Mouse (Mus musculus) G1E (cell line): ENCODE data around the gene Vmn1r65. TPM values are rescaled to one million over a fixed set of nuclear protein-coding genes. Genes with fewer than 3 reads are reported as not detected.
"Not testable (repeated sequence)": the region's sequence is repeated elsewhere in the genome, so short reads cannot be mapped to it uniquely, and the experiment has no call there.

Experiments used
- ATAC-seq: 2 replicates; pipeline ENCODE4 v1.8.0; 2016; ENCODE audit warnings: mild to moderate bottlenecking; ENCODE audit not compliant: insufficient number of reproducible peaks, poor library complexity, low FRiP score, severe bottlenecking; ENCODE audit errors: extremely low read depth
- DNase-seq: peaks from one replicate; pipeline ENCODE4 v3.0.0; 2012; ENCODE audit warnings: low spot score
- H3K27me3 ChIP-seq: 2 replicates; pipeline ENCODE4 v1.6.1; 2012; ENCODE audit warnings: mild to moderate bottlenecking, low read length, inconsistent platforms; ENCODE audit not compliant: insufficient read depth
- H3K36me3 ChIP-seq: replicated peaks from 2 replicates; pipeline ENCODE3; 2012; ENCODE audit warnings: mild to moderate bottlenecking, inconsistent platforms
- H3K4me1 ChIP-seq: 2 replicates; pipeline ENCODE4 v1.6.1; 2012; ENCODE audit warnings: low read depth, low read length, inconsistent platforms, mixed read lengths; ENCODE audit not compliant: insufficient read depth
- H3K4me3 ChIP-seq: 2 replicates; pipeline ENCODE4 v1.5.1; 2012; ENCODE audit warnings: low read depth, mild to moderate bottlenecking, inconsistent platforms, low read length, moderate library complexity, mixed read lengths
- H3K9me3 ChIP-seq: replicated peaks from 2 replicates; pipeline ENCODE4 v1.6.1; 2012; ENCODE audit warnings: inconsistent platforms
- CTCF ChIP-seq: IDR thresholded peaks from 2 replicates; pipeline ENCODE4 v1.5.1; 2012; ENCODE audit warnings: low read depth, low read length, inconsistent platforms, mixed read lengths
- GATA1 ChIP-seq: IDR thresholded peaks from 2 replicates; pipeline ENCODE4 v1.6.1; 2012; ENCODE audit warnings: borderline replicate concordance, low read length, inconsistent platforms, mixed read lengths
- GATA2 ChIP-seq: IDR thresholded peaks from 2 replicates; pipeline ENCODE4 v1.6.1; 2012; ENCODE audit warnings: low read depth, low read length, inconsistent platforms, borderline replicate concordance
- POLR2AphosphoS5 ChIP-seq: IDR thresholded peaks from 2 replicates; pipeline ENCODE4 v1.6.1; 2012; ENCODE audit warnings: low read depth, low read length, inconsistent platforms; ENCODE audit not compliant: insufficient replicate concordance
- TAL1 ChIP-seq: conservative IDR thresholded peaks from 2 replicates; pipeline ENCODE4 v1.6.1; 2012; ENCODE audit warnings: low read depth, low read length, inconsistent platforms, mixed read lengths
- polyA plus RNA-seq: library from polyadenylated mRNA; stranded (reverse); fragments of >175 nt; gene quantifications from 2 replicates; pipeline ENCODE4 v1.2.3, GENCODE M21; 2012
- total RNA-seq, 2 experiments: library from RNA; stranded (forward) in 1 of 2; stranded (reverse) in 1 of 2; fragments of 200-1000 nt in 1 of 2; fragments of >200 nt in 1 of 2; fragmentation: Nextera tagmentation in 1 of 2; gene quantifications; 2 replicates each; pipeline ENCODE4 v1.2.3; 2014 to 2017

Gene Vmn1r65
- total RNA-seq (2014; fragmentation: Nextera tagmentation), result not detected in 2 replicates
- total RNA-seq (2017), result 0.06 and 0.22 TPM in 2 replicates
- polyA plus RNA-seq, result not detected in 2 replicates

- H3K4me3 ChIP-seq, result no peak within 1 kb of the TSS
- H3K27me3 ChIP-seq, result no peaks in the 10 kb centered on the region
- no peak for DNase-seq
- TF ChIP-seq GATA1 (no peak), CTCF (no peak), POLR2AphosphoS5 (no peak), GATA2 (no peak), TAL1 (no peak)
- H3K9me3 ChIP-seq, result peaks cover 3% of the 10 kb centered on the region
- no peaks in the 10 kb centered on the region for H3K36me3 ChIP-seq
- no peaks in the 10 kb centered on the region for H3K4me1 ChIP-seq
- no peak for ATAC-seq
Measured at GRCm38 (mm10) chr7:6010910-6011309, at the start of gene Vmn1r65. TSS of gene Vmn1r65 (minus strand) at chr7:6011010.

- Histone ChIP-seq H3K27me3 (no peaks in the 10 kb centered on the region; the same call in 1 of the 2 replicates), H3K4me3 (no peak within 1 kb of the TSS), H3K4me1 (no peaks in the 10 kb centered on the region), H3K9me3 (no peaks in the 10 kb centered on the region), H3K36me3 (no peaks in the 10 kb centered on the region)
- ATAC-seq (no peak), DNase-seq (no peak)
- no peak for TF ChIP-seq POLR2AphosphoS5
- TF ChIP-seq GATA1, result no peak
- no peak for TF ChIP-seq TAL1
- TF ChIP-seq CTCF, result no peak
- no peak for TF ChIP-seq GATA2
Measured at GRCm38 (mm10) chr7:6044861-6045260, 34.1 kb upstream of the Vmn1r65 start, which contains the start of gene Nlrp4c. TSS of gene Nlrp4c (plus strand) at chr7:6045161.

GRCm38 (mm10) chr7:5982426-5982825 lies 28.4 kb downstream of the Vmn1r65 start:
- H3K4me3 ChIP-seq, DNase-seq, ATAC-seq, H3K36me3 ChIP-seq, H3K9me3 ChIP-seq, H3K4me1 ChIP-seq, H3K27me3 ChIP-seq: not testable (repeated sequence)

GRCm38 (mm10) chr7:5972546-5972945 lies 38.3 kb downstream of the Vmn1r65 start:
- DNase-seq, H3K4me1 ChIP-seq, ATAC-seq, H3K27me3 ChIP-seq, H3K4me3 ChIP-seq, H3K36me3 ChIP-seq, H3K9me3 ChIP-seq: not testable (repeated sequence)

Other genes with a start within 250 kb of the Vmn1r65 start
- gene Vmn1r63, start 205.6 kb downstream of the Vmn1r65 start, total RNA-seq (2014; fragmentation: Nextera tagmentation), result not detected in 2 replicates
- 0.06 TPM in 1 of 2 replicates, not detected in the other for gene Vmn1r63, start 205.6 kb downstream of the Vmn1r65 start, total RNA-seq (2017)
- gene Vmn1r63, start 205.6 kb downstream of the Vmn1r65 start, polyA plus RNA-seq, result not detected in 2 replicates
- gene Vmn1r64, start 126.5 kb downstream of the Vmn1r65 start, total RNA-seq (2014; fragmentation: Nextera tagmentation), result not detected in 2 replicates
- gene Vmn1r64, start 126.5 kb downstream of the Vmn1r65 start, total RNA-seq (2017), result 0.23 TPM in 1 of 2 replicates, not detected in the other
- gene Vmn1r64, start 126.5 kb downstream of the Vmn1r65 start, polyA plus RNA-seq, result not detected in 2 replicates
- gene Nlrp4c, start 34.2 kb upstream of the Vmn1r65 start, total RNA-seq (2014; fragmentation: Nextera tagmentation), result not detected in 2 replicates
- 0.06 and 0.11 TPM in 2 replicates for gene Nlrp4c, start 34.2 kb upstream of the Vmn1r65 start, total RNA-seq (2017)
- not detected in 2 replicates for gene Nlrp4c, start 34.2 kb upstream of the Vmn1r65 start, polyA plus RNA-seq
- 23.5 and 36.9 TPM in 2 replicates for gene Zfp787, start 145.0 kb upstream of the Vmn1r65 start, total RNA-seq (2014; fragmentation: Nextera tagmentation)
- gene Zfp787, start 145.0 kb upstream of the Vmn1r65 start, total RNA-seq (2017), result 33.1 and 39.0 TPM in 2 replicates
- gene Zfp787, start 145.0 kb upstream of the Vmn1r65 start, polyA plus RNA-seq, result 47.7 and 49.8 TPM in 2 replicates
- gene Zfp444, start 161.2 kb upstream of the Vmn1r65 start, total RNA-seq (2014; fragmentation: Nextera tagmentation), result 7.1 and 15.0 TPM in 2 replicates
- 26.9 and 29.3 TPM in 2 replicates for gene Zfp444, start 161.2 kb upstream of the Vmn1r65 start, total RNA-seq (2017)
- 45.2 and 48.6 TPM in 2 replicates for gene Zfp444, start 161.2 kb upstream of the Vmn1r65 start, polyA plus RNA-seq
- gene Galp, start 186.1 kb upstream of the Vmn1r65 start, total RNA-seq (2014; fragmentation: Nextera tagmentation), result not detected in 2 replicates
- not detected in 2 replicates for gene Galp, start 186.1 kb upstream of the Vmn1r65 start, total RNA-seq (2017)
- gene Galp, start 186.1 kb upstream of the Vmn1r65 start, polyA plus RNA-seq, result not detected in 2 replicates
- gene Zscan5b, start 211.3 kb upstream of the Vmn1r65 start, total RNA-seq (2014; fragmentation: Nextera tagmentation), result not detected in 2 replicates
- not detected in 2 replicates for gene Zscan5b, start 211.3 kb upstream of the Vmn1r65 start, total RNA-seq (2017)
- not detected in 2 replicates for gene Zscan5b, start 211.3 kb upstream of the Vmn1r65 start, polyA plus RNA-seq
- not detected in 2 replicates for gene Epp13, start 241.7 kb upstream of the Vmn1r65 start, total RNA-seq (2014; fragmentation: Nextera tagmentation)
- gene Epp13, start 241.7 kb upstream of the Vmn1r65 start, total RNA-seq (2017), result not detected in 2 replicates
- not detected in 2 replicates for gene Epp13, start 241.7 kb upstream of the Vmn1r65 start, polyA plus RNA-seq